Mouse (Mus musculus): ENCODE measurements around the gene Cbfa2t3.

- TF ChIP-seq CTCF (IDR thresholded peaks at IDR 0.05; ENCODE audit: borderline replicate concordance, insufficient read depth, low read length) (no peak), POLR2A (IDR thresholded peaks at IDR 0.05; ENCODE audit: low read depth, low read length) (no peak)
Measured at GRCm38 (mm10) chr8:122702301-122702941, 3.5 kb upstream of the Cbfa2t3 start.
